Mouse (Mus musculus): ENCODE measurements at regions not wholly inside any gene's neighbourhood (a gene's known extent, or its start where the extent isn't known, plus 50 kb on each side); places are given as distances from the start of the nearest gene placed in this dataset.
A peak's percentile ranks its signal among the peaks of the same experiment; 100 is the strongest.

DNA sequence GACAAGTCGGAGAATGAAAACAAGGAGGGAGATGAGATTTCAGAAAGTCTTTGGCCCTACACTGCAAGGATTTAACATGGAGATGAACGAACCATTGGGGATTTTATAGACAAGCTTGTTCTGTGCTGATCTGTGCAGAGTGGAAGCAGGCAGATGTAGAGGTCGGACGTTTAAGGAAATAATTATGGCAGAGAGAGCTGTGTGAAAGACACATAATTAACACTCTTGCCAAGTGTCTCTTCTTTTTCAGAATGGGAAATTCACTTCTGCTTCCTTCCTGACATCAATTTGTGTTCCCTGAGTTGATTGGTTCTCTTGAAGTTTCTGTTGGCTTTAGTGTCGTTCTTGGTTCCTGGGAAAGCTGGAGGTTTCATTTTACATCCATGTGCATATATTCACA is 302.3 kb upstream of the Nmur2 start:
- no peak for TF ChIP-seq MAX (IDR thresholded peaks at IDR 0.05)
- TF ChIP-seq FOSL1 (IDR thresholded peaks at IDR 0.05; ENCODE audit: insufficient read depth, low read length, poor library complexity, severe bottlenecking): no peak
- TF ChIP-seq MYOD1 (IDR thresholded peaks at IDR 0.05; ENCODE audit: control insufficient read depth, insufficient read length, low read depth): no peak
- no peak for TF ChIP-seq CTCF (IDR thresholded peaks at IDR 0.05; ENCODE audit: control insufficient read depth, insufficient read depth, insufficient read length)
- TF ChIP-seq MYOG (IDR thresholded peaks at IDR 0.05; ENCODE audit: control insufficient read depth, extremely low read depth, insufficient read length): no peak
- no peak for TF ChIP-seq USF1 (IDR thresholded peaks at IDR 0.05; ENCODE audit: low read depth)
- no peak for TF ChIP-seq CEBPB (IDR thresholded peaks at IDR 0.05; ENCODE audit: low read depth)

DNA sequence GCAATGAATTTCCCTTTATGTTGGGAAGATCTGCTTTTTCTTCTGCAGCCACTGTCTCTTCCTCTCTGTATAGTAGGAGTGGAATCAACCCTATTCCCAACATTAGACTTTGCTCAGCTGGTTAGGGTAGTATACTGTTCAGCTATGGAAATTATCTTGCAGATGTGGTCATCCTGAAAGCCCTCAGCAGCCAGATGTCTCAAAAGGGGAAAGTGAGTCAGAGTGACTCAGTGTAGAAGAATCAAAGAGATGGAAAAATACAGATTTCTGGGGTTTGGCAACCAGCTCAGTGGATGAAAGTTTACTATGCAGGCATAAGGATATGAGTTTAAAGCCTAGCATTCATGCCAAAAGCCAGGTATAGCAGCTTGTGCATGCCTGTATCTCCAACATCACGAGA is 300.9 kb upstream of the Nmur2 start:
- H3ac ChIP-seq (ENCODE audit: control insufficient read depth, insufficient read length, low read depth): no peak overlapping the region
- no peaks in the 10 kb centered on the region for H3K27me3 ChIP-seq (ENCODE audit: control insufficient read depth, insufficient read depth, insufficient read length)
- H3K36me3 ChIP-seq (ENCODE audit: control insufficient read depth, insufficient read depth): no peaks in the 10 kb centered on the region
- H3K79me3 ChIP-seq (ENCODE audit: low read depth): no peaks in the 10 kb centered on the region
- TF ChIP-seq MYOG (IDR thresholded peaks at IDR 0.05; ENCODE audit: control insufficient read depth, extremely low read depth, insufficient read length): no peak
- TF ChIP-seq CEBPB (IDR thresholded peaks at IDR 0.05; ENCODE audit: low read depth): peak; percentile 51
- peak; percentile 98 for TF ChIP-seq FOSL1 (IDR thresholded peaks at IDR 0.05; ENCODE audit: insufficient read depth, low read length, poor library complexity, severe bottlenecking)
- peak; percentile 55 for TF ChIP-seq MYOD1 (IDR thresholded peaks at IDR 0.05; ENCODE audit: control insufficient read depth, insufficient read length, low read depth)
- no peaks in the 10 kb centered on the region for H3K79me2 ChIP-seq (ENCODE audit: control insufficient read depth, insufficient read depth)
- H3K4me3 ChIP-seq (ENCODE audit: insufficient read depth, poor library complexity, severe bottlenecking): no peak overlapping the region

More for the DNA sequence above, 302.3 kb upstream of the Nmur2 start:
- no peak overlapping the region for H3ac ChIP-seq (ENCODE audit: control insufficient read depth, insufficient read length, low read depth)
- H3K36me3 ChIP-seq (ENCODE audit: control insufficient read depth, insufficient read depth): no peaks in the 10 kb centered on the region
- H3K4me3 ChIP-seq (ENCODE audit: insufficient read depth, poor library complexity, severe bottlenecking): no peak overlapping the region
- H3K79me2 ChIP-seq (ENCODE audit: control insufficient read depth, insufficient read depth): no peaks in the 10 kb centered on the region
- no peaks in the 10 kb centered on the region for H3K79me3 ChIP-seq (ENCODE audit: low read depth)
- H3K27me3 ChIP-seq (ENCODE audit: control insufficient read depth, insufficient read depth, insufficient read length): no peaks in the 10 kb centered on the region

DNA sequence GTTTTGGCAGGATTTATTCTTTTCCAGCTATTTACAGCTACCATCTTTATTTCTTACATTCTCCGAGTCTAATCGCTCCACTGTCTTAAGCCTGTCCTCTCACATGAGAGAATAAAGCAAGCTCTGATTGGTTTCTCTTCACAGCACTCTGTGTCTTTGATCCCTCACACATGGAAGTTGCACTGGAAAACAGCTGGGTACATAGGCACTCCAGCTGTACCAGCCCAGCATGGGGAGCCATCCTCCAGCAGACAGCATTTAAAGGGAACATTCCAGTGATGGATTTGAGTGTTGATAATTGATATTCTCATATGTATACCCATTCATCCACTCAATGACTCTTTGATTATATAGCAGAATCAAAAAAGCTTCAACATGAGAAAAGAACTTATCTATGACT is 300.2 kb upstream of the Nmur2 start:
- H3ac ChIP-seq (ENCODE audit: control insufficient read depth, insufficient read length, low read depth): no peak overlapping the region
- no peaks in the 10 kb centered on the region for H3K27me3 ChIP-seq (ENCODE audit: control insufficient read depth, insufficient read depth, insufficient read length)
- H3K79me2 ChIP-seq (ENCODE audit: control insufficient read depth, insufficient read depth): no peaks in the 10 kb centered on the region
- H3K79me3 ChIP-seq (ENCODE audit: low read depth): no peaks in the 10 kb centered on the region
- no peak overlapping the region for H3K4me3 ChIP-seq (ENCODE audit: insufficient read depth, poor library complexity, severe bottlenecking)
- no peak for TF ChIP-seq CEBPB (IDR thresholded peaks at IDR 0.05; ENCODE audit: low read depth)
- TF ChIP-seq MYOD1 (IDR thresholded peaks at IDR 0.05; ENCODE audit: control insufficient read depth, insufficient read length, low read depth): no peak
- no peak for TF ChIP-seq USF1 (IDR thresholded peaks at IDR 0.05; ENCODE audit: low read depth)
- no peak for TF ChIP-seq CTCF (IDR thresholded peaks at IDR 0.05; ENCODE audit: control insufficient read depth, insufficient read depth, insufficient read length)
- no peaks in the 10 kb centered on the region for H3K36me3 ChIP-seq (ENCODE audit: control insufficient read depth, insufficient read depth)

GRCm38 (mm10) chr11:56338511-56338910 is 297.7 kb upstream of the Nmur2 start:
- TF ChIP-seq USF1 (IDR thresholded peaks at IDR 0.05; ENCODE audit: low read depth): no peak
- no peak for TF ChIP-seq MYOD1 (IDR thresholded peaks at IDR 0.05; ENCODE audit: control insufficient read depth, insufficient read length, low read depth)
- no peak for TF ChIP-seq MYOG (IDR thresholded peaks at IDR 0.05; ENCODE audit: control insufficient read depth, extremely low read depth, insufficient read length)
- TF ChIP-seq CTCF (IDR thresholded peaks at IDR 0.05; ENCODE audit: control insufficient read depth, insufficient read depth, insufficient read length): no peak
- no peak for TF ChIP-seq FOSL1 (IDR thresholded peaks at IDR 0.05; ENCODE audit: insufficient read depth, low read length, poor library complexity, severe bottlenecking)
- no peak for TF ChIP-seq CEBPB (IDR thresholded peaks at IDR 0.05; ENCODE audit: low read depth)
- H3K36me3 ChIP-seq (ENCODE audit: control insufficient read depth, insufficient read depth): no peaks in the 10 kb centered on the region

DNA sequence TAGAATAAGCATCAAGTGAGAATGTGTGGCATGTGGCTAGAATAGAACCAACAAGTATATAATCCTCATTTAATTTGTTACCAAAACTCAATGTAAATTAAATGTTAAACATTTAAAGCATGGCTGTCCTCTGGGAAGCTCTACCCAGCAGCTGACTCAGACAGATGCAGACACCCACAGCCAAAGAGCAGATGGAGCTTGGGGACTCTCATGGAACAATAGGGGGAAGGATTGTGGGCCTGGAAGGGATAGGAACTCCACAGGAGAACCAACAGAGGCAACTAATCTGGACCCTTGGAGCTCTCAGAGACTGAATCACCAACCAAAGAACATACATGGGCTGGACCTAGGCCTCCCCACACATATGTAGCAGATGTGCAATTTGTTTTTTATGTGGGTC is 295.1 kb upstream of the Nmur2 start:
- H3K36me3 ChIP-seq (ENCODE audit: control insufficient read depth, insufficient read depth): no peaks in the 10 kb centered on the region
- H3K4me3 ChIP-seq (ENCODE audit: insufficient read depth, poor library complexity, severe bottlenecking): no peak overlapping the region
- H3K79me2 ChIP-seq (ENCODE audit: control insufficient read depth, insufficient read depth): no peaks in the 10 kb centered on the region
- H3K27me3 ChIP-seq (ENCODE audit: control insufficient read depth, insufficient read depth, insufficient read length): no peaks in the 10 kb centered on the region
- TF ChIP-seq MYOD1 (IDR thresholded peaks at IDR 0.05; ENCODE audit: control insufficient read depth, insufficient read length, low read depth): no peak
- no peak for TF ChIP-seq CEBPB (IDR thresholded peaks at IDR 0.05; ENCODE audit: low read depth)
- no peak for TF ChIP-seq MAX (IDR thresholded peaks at IDR 0.05)
- TF ChIP-seq USF1 (IDR thresholded peaks at IDR 0.05; ENCODE audit: low read depth): no peak
- TF ChIP-seq FOSL1 (IDR thresholded peaks at IDR 0.05; ENCODE audit: insufficient read depth, low read length, poor library complexity, severe bottlenecking): no peak
- TF ChIP-seq MYOG (IDR thresholded peaks at IDR 0.05; ENCODE audit: control insufficient read depth, extremely low read depth, insufficient read length): no peak
- TF ChIP-seq CTCF (IDR thresholded peaks at IDR 0.05; ENCODE audit: control insufficient read depth, insufficient read depth, insufficient read length): no peak
- H3K79me3 ChIP-seq (ENCODE audit: low read depth): no peaks in the 10 kb centered on the region
- H3ac ChIP-seq (ENCODE audit: control insufficient read depth, insufficient read length, low read depth): no peak overlapping the region

More at GRCm38 (mm10) chr11:56338511-56338910, 297.7 kb upstream of the Nmur2 start:
- Histone ChIP-seq H3K27me3 (ENCODE audit: control insufficient read depth, insufficient read depth, insufficient read length) (no peaks in the 10 kb centered on the region), H3K79me2 (ENCODE audit: control insufficient read depth, insufficient read depth) (no peaks in the 10 kb centered on the region), H3ac (ENCODE audit: control insufficient read depth, insufficient read length, low read depth) (no peak overlapping the region), H3K4me3 (ENCODE audit: insufficient read depth, poor library complexity, severe bottlenecking) (no peak overlapping the region), H3K79me3 (ENCODE audit: low read depth) (no peaks in the 10 kb centered on the region)

DNA sequence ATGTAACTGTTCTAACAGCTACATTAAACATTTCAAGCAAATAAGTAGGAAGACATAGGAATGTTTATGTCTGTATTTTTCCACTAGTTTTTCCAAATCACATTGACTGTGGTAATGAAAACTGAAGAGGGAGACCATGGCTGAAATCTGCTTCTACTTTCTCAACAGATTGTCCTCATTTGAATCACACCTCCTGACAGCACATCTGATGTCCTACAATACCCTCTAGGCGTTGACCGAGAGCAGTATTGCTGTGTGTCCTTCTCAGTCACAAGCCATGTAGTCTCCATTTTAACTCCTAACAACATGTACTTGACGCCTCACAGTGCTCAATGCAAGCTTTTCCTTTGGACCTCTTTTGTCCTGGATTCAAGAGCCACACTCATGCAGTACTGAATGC is 279.5 kb upstream of the Nmur2 start:
- H3K27me3 ChIP-seq (ENCODE audit: control insufficient read depth, insufficient read depth, insufficient read length): no peaks in the 10 kb centered on the region
- no peak for TF ChIP-seq CEBPB (IDR thresholded peaks at IDR 0.05; ENCODE audit: low read depth)
- no peak for TF ChIP-seq FOSL1 (IDR thresholded peaks at IDR 0.05; ENCODE audit: insufficient read depth, low read length, poor library complexity, severe bottlenecking)
- TF ChIP-seq MAX (IDR thresholded peaks at IDR 0.05): no peak
- TF ChIP-seq USF1 (IDR thresholded peaks at IDR 0.05; ENCODE audit: low read depth): no peak
- no peak for TF ChIP-seq CTCF (IDR thresholded peaks at IDR 0.05; ENCODE audit: control insufficient read depth, insufficient read depth, insufficient read length)
- TF ChIP-seq MYOG (IDR thresholded peaks at IDR 0.05; ENCODE audit: control insufficient read depth, extremely low read depth, insufficient read length): no peak

More for the DNA sequence above, 279.5 kb upstream of the Nmur2 start:
- no peak overlapping the region for H3K4me3 ChIP-seq (ENCODE audit: insufficient read depth, poor library complexity, severe bottlenecking)
- H3K79me2 ChIP-seq (ENCODE audit: control insufficient read depth, insufficient read depth): no peaks in the 10 kb centered on the region
- H3K79me3 ChIP-seq (ENCODE audit: low read depth): no peaks in the 10 kb centered on the region
- H3ac ChIP-seq (ENCODE audit: control insufficient read depth, insufficient read length, low read depth): no peak overlapping the region
- H3K36me3 ChIP-seq (ENCODE audit: control insufficient read depth, insufficient read depth): no peaks in the 10 kb centered on the region

Data from C2C12 (cell line).